Mouse (Mus musculus): ENCODE data around the gene Hyal1. TPM values are rescaled to one million over a fixed set of nuclear protein-coding genes. Genes with fewer than 3 reads are reported as not detected.
"Not testable (repeated sequence)": the region's sequence is repeated elsewhere in the genome, so short reads cannot be mapped to it uniquely, and the experiment has no call there.

Gene Hyal1
- total RNA-seq, 2 experiments from 2014 or later, result 7.1 TPM; not detected in 1

- peak; percentile 7 for ATAC-seq (replicated peaks; ENCODE audit: low FRiP score, poor library complexity, severe bottlenecking)
Observed at GRCm38 (mm10) chr9:107569270-107569669, 7.5 kb upstream of the Hyal1 start.

GRCm38 (mm10) chr9:107570016-107570415 lies 6.7 kb upstream of the Hyal1 start:
- ATAC-seq (replicated peaks; ENCODE audit: low FRiP score, poor library complexity, severe bottlenecking), result no peak

GRCm38 (mm10) chr9:107570845-107571244 lies 5.9 kb upstream of the Hyal1 start:
- peak; percentile 56 for ATAC-seq (replicated peaks; ENCODE audit: low FRiP score, poor library complexity, severe bottlenecking)

GRCm38 (mm10) chr9:107571534-107572326 lies 5.0 kb upstream of the Hyal1 start:
- ATAC-seq (replicated peaks; ENCODE audit: low FRiP score, poor library complexity, severe bottlenecking), result peak; percentile 14; the same call in 1 of the 2 replicates

GRCm38 (mm10) chr9:107572327-107572662 lies 4.4 kb upstream of the Hyal1 start:
- ATAC-seq (replicated peaks; ENCODE audit: low FRiP score, poor library complexity, severe bottlenecking), result no peak

GRCm38 (mm10) chr9:107573774-107574173 lies 3.0 kb upstream of the Hyal1 start:
- ATAC-seq (replicated peaks; ENCODE audit: low FRiP score, poor library complexity, severe bottlenecking), result not testable (repeated sequence)

- ATAC-seq (replicated peaks; ENCODE audit: low FRiP score, poor library complexity, severe bottlenecking), result no peak
Observed at GRCm38 (mm10) chr9:107575579-107576356, 959 bp upstream of the Hyal1 start.

GRCm38 (mm10) chr9:107577871-107578270 lies 1.1 kb downstream of the Hyal1 start:
- ATAC-seq (replicated peaks; ENCODE audit: low FRiP score, poor library complexity, severe bottlenecking), result no peak

- ATAC-seq (replicated peaks; ENCODE audit: low FRiP score, poor library complexity, severe bottlenecking), result no peak
Observed at GRCm38 (mm10) chr9:107578587-107578986, 1.9 kb downstream of the Hyal1 start, which contains the start of gene Naa80. Gene Naa80, plus strand, starts transcription at chr9:107578887.

GRCm38 (mm10) chr9:107579023-107579900 lies 2.5 kb downstream of the Hyal1 start:
- no peak for ATAC-seq (replicated peaks; ENCODE audit: low FRiP score, poor library complexity, severe bottlenecking)

- ATAC-seq (replicated peaks; ENCODE audit: low FRiP score, poor library complexity, severe bottlenecking), result peak; percentile 78
Observed at GRCm38 (mm10) chr9:107580501-107581317, 4.0 kb downstream of the Hyal1 start, which contains the start of gene Hyal3. Gene Hyal3, plus strand, starts transcription at chr9:107580818.

- ATAC-seq (replicated peaks; ENCODE audit: low FRiP score, poor library complexity, severe bottlenecking), result no peak
Observed at GRCm38 (mm10) chr9:107581584-107581983, 4.9 kb downstream of the Hyal1 start.

GRCm38 (mm10) chr9:107582509-107583062 lies 5.9 kb downstream of the Hyal1 start:
- no peak for ATAC-seq (replicated peaks; ENCODE audit: low FRiP score, poor library complexity, severe bottlenecking)

GRCm38 (mm10) chr9:107583174-107583573 lies 6.4 kb downstream of the Hyal1 start:
- ATAC-seq (replicated peaks; ENCODE audit: low FRiP score, poor library complexity, severe bottlenecking), result no peak

GRCm38 (mm10) chr9:107586504-107586903 lies 9.8 kb downstream of the Hyal1 start:
- ATAC-seq (replicated peaks; ENCODE audit: low FRiP score, poor library complexity, severe bottlenecking), result no peak

- ATAC-seq (replicated peaks; ENCODE audit: low FRiP score, poor library complexity, severe bottlenecking), result peak; percentile 72
Observed at GRCm38 (mm10) chr9:107586974-107587832, 10.5 kb downstream of the Hyal1 start, which contains the start of gene Ifrd2. Gene Ifrd2, plus strand, starts transcription at chr9:107587642.

- peak; percentile 47 for ATAC-seq (replicated peaks; ENCODE audit: low FRiP score, poor library complexity, severe bottlenecking)
Observed at GRCm38 (mm10) chr9:107587833-107588639, 11.3 kb downstream of the Hyal1 start.
